Mouse (Mus musculus): Measurements from ENCODE around the gene Ppp1cc.

The Ppp1cc gene

DNA sequence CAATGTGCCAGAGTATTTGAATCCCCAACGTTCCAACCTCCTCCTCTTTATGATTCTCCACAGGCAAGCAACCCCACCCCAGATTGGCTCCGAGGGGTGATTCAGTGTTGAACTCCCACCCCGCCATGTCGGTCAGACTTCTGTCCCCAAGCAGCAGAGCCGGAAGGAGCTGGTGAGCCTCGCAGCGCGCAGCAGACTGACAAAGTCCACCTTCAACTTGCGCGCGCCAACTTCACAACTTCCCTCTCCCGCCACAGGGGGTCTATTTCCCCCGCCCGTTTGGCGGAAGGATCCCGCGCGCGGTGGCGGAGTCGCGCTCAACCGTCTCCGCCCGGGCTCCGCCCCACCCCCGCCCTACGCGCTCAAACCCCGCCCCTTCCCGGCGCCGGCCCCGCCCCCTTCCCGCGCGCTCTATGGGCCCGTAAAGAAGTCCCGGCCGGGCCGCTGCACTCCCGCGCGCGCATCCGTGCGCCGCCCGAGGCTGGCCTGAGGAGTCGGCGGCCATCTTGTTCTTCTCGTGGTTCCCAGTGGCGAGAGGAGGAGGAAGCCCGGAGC lies at the start of gene Ppp1cc:
Gene Ppp1cc (plus strand): TSS at position 452 of the 555 bp plus-strand sequence.
- DNase-seq: peak; percentile 98

GRCm38 (mm10) chr5:122109325-122110060 lies 48.6 kb upstream of the Ppp1cc start:
- peak; percentile 44 for DNase-seq

DNA sequence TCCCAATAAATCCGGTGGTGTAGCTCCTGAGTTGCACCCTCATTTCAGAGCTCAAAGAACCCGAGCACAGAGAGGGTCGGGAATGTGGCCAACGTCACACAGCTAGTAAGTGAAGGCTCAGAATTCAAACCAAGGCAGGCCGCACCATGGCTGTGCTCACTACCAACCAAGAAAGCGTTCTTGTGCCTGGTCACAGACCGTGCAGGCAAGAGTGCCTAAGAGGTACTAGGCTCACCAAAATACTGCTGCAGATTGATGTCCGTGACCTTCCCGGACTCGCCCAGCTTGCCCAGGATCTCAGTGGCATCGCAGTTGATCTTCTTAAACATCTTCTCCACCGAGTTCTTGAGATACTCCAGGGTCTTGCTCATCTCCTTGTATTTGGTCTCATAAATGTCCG lies 47.5 kb upstream of the Ppp1cc start:
- DNase-seq: no peak

GRCm38 (mm10) chr5:122111091-122111932 lies 46.8 kb upstream of the Ppp1cc start:
- DNase-seq: no peak

- no peak for DNase-seq
Measured at GRCm38 (mm10) chr5:122111933-122112248, 46.2 kb upstream of the Ppp1cc start.

GRCm38 (mm10) chr5:122113450-122113849 lies 44.6 kb upstream of the Ppp1cc start:
- DNase-seq: no peak

- DNase-seq: no peak
Measured at GRCm38 (mm10) chr5:122114176-122114575, 43.9 kb upstream of the Ppp1cc start.

DNA sequence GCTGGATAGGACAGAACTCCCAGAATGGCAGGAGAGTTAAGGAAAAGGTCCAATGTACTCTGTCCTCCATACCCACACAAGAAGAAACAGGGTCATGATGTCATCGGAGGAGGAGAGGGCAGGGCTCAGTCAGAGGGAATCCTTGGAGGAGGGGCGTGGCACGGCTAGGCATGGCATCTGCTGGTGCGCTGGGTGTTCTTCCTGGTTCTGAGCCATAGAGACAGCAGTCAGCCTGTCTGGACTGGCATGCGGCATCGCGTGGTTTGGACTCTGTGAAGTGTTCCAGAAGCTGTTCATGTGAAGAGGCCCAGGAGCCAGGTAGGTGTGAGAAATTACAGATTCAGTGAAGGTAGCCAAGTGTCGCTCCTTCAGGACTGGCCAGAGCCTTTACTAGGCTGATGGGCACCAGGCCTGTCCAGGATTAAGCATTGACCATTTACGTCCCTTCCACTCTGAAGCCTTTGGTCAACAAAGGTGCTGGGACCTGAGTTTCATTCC lies 42.8 kb upstream of the Ppp1cc start:
- no peak for DNase-seq

GRCm38 (mm10) chr5:122116243-122116642 lies 41.8 kb upstream of the Ppp1cc start:
- DNase-seq: no peak

DNA sequence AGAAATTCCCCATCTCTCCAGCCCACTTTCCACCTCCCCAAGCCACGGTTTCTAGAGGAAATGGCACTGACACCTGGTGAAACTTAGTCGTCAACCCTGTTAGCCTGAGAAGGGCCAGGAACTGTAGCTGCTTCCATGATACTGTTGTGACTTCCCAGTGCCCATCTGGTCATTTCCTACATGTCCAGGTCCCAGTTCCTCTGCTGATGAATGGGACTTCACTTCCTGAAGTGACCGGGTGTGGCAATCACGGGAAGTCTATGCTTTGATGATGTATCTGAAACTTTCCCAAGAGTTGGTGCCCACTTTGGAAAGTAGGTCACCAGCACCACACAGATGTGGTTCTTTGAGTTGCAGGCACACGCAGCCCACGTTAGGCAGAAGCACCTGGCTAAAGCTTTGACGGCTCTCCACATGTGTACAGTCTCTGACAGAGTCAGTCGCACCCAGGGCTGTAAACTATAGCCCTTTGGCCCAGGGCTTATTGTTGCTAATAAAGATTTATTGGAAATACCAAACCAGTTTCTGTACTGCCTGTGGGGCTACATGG lies 32.8 kb upstream of the Ppp1cc start:
- DNase-seq: no peak

DNA sequence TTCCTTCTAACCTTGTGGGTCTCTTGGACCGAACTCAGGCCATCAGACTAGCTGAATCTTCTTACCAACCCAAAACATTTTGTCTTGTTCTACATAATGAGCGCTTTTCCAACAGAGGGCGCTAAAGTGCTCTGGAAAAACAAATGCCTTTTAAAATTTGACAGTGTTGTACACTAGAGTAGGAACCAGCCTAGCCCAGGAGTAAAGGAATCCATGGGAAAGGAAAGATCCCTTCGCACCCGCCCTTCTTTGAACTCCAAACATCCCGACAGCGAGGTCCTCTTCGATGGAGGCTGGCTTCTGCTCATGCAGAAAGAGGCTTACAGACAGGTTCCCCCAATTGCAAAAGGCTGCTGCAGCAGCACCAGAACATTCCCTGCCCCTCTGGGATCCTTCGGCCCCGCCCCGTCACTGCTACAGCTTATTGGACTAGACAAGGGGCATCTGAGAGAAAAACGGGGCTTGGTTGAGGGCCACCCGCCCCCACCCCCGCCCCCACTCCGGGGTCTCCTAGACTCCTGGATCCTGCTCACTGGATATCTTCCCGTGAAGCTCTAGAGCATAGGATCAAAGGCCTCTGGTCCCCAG lies 28.9 kb upstream of the Ppp1cc start:
- peak; percentile 89 for DNase-seq

GRCm38 (mm10) chr5:122130341-122130998 lies 27.6 kb upstream of the Ppp1cc start:
- DNase-seq: no peak

DNA sequence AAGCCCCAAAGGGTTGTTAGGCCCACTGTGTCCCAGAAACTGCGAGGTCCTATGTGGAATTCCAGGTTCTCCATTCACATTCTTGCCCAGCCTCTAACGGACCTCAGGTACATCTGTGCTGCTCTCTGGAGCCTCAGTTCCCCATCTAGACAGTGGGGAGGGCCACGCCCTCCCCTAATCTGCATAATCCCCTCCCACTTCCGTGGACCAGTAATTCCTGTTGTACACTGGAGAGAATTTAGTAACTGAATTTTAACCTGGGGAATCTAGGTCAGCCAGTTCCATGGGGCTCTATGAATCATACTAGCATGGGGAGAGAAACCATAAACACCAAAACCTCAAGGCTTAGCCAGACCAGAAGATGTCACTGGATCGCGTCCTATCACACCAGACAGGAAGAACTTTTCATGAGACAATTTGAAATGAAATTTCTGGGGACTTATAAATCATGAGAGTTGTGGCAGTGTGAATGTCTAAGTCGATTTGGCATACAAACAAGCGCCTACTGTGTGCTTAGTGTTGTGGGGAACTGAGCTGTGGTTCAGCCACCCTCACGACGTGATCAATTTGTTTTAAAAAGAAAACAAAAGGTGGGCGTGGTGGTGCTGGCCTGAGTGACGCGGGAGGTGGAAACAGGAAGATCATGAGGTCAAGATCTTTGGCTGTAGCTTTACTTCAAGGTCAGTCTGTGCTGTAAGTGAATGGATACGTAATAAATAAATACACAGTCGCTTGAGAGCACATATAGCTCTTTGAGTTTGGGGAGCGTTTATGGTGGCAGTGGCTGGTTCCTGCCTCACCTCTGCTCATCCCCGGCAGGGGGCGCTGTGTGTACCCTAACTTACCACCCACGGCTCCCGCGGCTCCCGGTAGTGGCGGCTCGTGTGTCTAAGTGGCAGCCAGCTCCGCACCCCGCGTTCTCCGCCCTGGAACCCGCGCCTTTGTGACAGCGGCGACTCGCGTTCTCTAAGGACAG lies 26.7 kb upstream of the Ppp1cc start:
- peak; percentile 89 for DNase-seq

DNA sequence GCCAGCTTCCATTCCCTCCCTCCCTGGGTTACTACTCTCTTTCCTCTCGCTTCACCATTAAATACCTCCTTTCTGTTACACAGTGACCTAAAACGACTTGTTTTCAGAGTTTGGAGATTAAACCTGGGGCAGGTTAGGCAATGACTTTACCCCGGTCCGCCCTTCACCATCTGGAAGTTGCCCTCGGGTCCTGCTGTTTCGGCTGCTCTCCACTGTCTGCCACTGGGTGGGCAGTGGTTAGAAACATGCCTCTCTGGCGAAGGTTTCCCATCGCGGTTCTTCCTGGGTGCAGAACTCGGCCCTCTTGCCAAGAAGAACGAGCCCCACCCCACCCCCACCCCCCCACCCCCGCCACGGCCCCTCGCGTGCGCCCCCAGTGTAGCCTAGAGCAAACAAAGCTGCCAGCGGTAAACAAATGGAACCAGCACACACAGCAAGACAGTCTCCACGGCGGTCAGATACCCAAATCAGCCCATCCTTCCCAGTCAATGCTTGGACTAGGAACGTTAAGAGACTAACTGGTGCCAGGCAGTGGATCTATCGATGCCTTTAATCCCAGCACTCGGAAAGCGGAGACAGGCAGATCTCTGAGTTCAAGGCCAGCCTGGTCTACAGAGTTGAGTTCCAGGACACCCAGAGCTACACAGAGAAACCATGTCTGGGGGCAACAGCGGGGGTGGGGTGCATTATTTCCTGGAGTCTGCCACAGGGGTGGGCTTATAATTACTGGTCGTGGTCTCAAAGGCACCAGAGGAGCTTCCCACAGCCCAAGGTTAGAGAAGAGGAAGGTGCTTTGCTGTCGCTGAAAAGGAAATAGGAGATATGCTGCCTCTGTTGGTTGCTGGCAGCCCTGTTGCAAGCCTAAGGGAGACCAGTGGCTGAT lies 25.7 kb upstream of the Ppp1cc start:
- DNase-seq: no peak

- DNase-seq: no peak
Measured at GRCm38 (mm10) chr5:122133050-122133389, 25.1 kb upstream of the Ppp1cc start.

DNA sequence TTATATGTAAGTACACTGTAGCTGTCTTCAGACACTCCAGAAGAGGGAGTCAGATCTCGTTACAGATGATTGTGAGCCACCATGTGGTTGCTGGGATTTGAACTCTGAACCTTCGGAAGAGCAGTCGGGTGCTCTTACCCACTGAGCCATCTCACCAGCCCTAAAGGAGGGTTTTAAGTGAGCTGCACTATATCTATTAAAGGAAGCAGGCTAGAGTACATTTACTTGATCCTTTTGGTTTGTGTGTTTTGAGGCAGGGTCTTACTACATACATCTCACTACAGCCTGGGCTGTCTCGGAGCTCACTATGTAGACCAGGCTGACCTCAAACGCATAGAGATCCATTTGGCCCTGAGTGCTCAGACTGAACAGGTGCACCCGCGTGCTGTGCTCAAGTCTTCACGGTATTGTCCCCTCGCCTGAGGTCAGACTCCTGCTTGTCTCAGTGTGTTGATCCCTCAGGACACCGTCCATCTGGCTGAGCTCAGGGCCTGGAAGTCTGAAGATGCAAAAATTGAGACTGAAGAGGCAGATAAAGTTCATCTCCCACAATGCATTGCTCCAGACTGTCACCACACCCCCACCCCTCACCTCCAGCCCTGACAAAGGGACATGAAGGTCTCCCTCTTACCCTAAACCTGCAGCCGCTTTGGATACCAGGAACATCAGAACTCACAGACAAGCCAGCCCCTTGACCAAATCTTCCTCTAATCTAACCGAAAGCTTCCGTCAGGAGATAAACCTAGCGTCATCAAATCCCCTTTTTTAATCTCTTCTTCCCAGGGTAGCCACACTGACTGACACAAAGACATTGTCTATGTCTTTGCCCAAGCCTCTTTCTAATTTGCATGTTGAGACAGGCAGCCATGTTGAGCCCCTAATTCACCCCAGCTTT lies 23.4 kb upstream of the Ppp1cc start:
- DNase-seq: no peak

DNA sequence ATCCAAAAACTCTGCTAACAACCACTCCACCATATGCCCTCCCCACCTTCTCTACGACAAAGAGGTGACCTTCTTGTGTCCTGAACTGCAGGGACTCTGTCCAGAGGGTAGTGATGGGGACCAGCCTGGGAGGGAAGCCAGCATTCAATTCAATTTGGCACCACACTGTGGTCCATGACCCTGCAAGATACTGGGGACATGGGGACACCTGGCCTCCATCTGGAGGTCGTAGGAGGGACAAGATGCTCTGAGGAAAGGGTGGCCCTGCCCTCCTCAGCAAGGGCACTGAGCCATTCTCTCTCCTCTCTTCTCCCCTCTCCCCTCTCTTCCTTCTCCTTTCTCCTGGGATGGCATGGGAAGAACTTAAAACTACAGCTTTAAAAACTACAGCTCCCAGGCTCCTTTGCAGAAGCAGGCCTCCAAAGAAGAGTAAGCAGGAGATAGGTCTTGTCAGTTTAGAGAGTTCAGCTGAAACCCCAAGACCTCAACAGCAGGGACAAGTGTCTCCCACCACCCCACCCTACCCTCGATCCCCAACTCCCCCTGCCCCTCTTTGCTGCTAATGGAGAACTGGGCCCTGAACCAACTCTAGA lies 22.7 kb upstream of the Ppp1cc start:
- DNase-seq: no peak

GRCm38 (mm10) chr5:122136508-122137408 lies 21.3 kb upstream of the Ppp1cc start:
- no peak for DNase-seq

Measured in embryo, embryonic 11 days (tissue).